Mouse (Mus musculus) small intestine, adult 2 months (tissue): ENCODE data around the gene Tfdp2.

Experiments used
- CTCF ChIP-seq: fragments of 200-500 bp; IDR thresholded peaks from 2 replicates; pipeline ENCODE4 v1.5.1; 2012; ENCODE audit warnings: low read depth, mild to moderate bottlenecking, control low read depth, inconsistent platforms, low read length, moderate library complexity, mixed read lengths; ENCODE audit not compliant: insufficient replicate concordance, insufficient read length; ENCODE audit errors: extremely low read depth
- POLR2A ChIP-seq: fragments of 200-500 bp; IDR thresholded peaks from 2 replicates; pipeline ENCODE4 v1.6.1; 2012; ENCODE audit warnings: low read depth, mild to moderate bottlenecking, control low read depth, inconsistent platforms, low read length, moderate library complexity

DNA sequence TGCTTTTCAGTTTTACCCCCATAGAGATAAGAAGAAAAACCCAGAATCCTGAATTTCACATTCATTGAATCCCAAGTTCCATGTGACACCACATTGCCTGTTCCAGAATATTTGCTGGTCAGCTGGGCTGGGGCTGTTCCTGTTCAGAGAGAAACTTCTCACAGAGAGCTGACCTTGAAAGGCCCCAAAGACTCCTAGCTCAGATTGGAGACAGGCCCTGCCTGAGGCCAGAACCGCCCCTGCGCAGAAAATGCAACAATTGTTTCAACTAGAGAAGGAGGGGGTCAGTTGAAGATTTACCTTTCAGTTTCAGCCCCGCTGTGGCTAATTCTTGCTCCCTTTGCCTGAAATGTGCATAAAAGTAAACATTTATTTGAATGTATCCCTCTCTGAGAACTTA lies 35.3 kb upstream of the Tfdp2 start:
- TF ChIP-seq POLR2A (no peak), CTCF (no peak)
